Mouse (Mus musculus) hindbrain, postnatal 0 days (tissue): ENCODE measurements around the gene Kcnn4. TPM values are rescaled to one million over a fixed set of nuclear protein-coding genes. Genes with fewer than 3 reads are reported as not detected.

Experiments used
- ATAC-seq: fragments of 200-750 bp; cut with Nextera tagmentation; 2 replicates; pipeline ENCODE4 v1.8.0; 2017; ENCODE audit warnings: mild to moderate bottlenecking, moderate TSS enrichment, moderate library complexity
- DNase-seq: peaks from one replicate; pipeline ENCODE4 v3.0.0-alpha.2; 2015; ENCODE audit warnings: low spot score
- H3K27ac ChIP-seq: fragments of 300-500 bp; sonication (generic); 2 replicates; pipeline ENCODE4 v1.5.1; 2014; ENCODE audit warnings: mild to moderate bottlenecking
- H3K27me3 ChIP-seq: fragments of 300-500 bp; sonication (generic); 2 replicates; pipeline ENCODE4 v1.6.1; 2014; ENCODE audit warnings: low read length, mixed read lengths; ENCODE audit not compliant: insufficient read depth
- H3K36me3 ChIP-seq: fragments of 300-500 bp; sonication (generic); 2 replicates; pipeline ENCODE4 v1.6.1; 2014; ENCODE audit warnings: low read length, mixed read lengths; ENCODE audit not compliant: insufficient read depth
- H3K4me1 ChIP-seq: fragments of 300-500 bp; sonication (generic); 2 replicates; pipeline ENCODE4 v1.6.1; 2014; ENCODE audit warnings: antibody characterized with exemption, low read length, mixed read lengths; ENCODE audit not compliant: insufficient read depth
- H3K4me2 ChIP-seq: fragments of 300-500 bp; sonication (generic); 2 replicates; pipeline ENCODE4 v1.6.1; 2014; ENCODE audit warnings: low read depth, mild to moderate bottlenecking, low read length, moderate library complexity, mixed read lengths
- H3K4me3 ChIP-seq: fragments of 300-500 bp; sonication (generic); 2 replicates; pipeline ENCODE4 v1.5.1; 2014; ENCODE audit warnings: low read length
- H3K9ac ChIP-seq: fragments of 300-500 bp; sonication (generic); replicated peaks from 2 replicates; pipeline ENCODE4 v1.6.1; 2014; ENCODE audit warnings: mild to moderate bottlenecking, low read length, moderate library complexity, mixed read lengths
- H3K9me3 ChIP-seq: fragments of 300-500 bp; sonication (generic); 2 replicates; pipeline ENCODE4 v1.6.1; 2016; ENCODE audit warnings: low read length, mixed read lengths
- CTCF ChIP-seq: IDR thresholded peaks from 2 replicates; pipeline ENCODE4 v1.5.1; 2016; ENCODE audit warnings: antibody characterized with exemption, control low read depth, low read depth
- WGBS: fragments of 180-500 bp; shearing (Covaris S2); extraction: QIAGEN DNeasy Blood & Tissue Kit; methylation state at CpG from one replicate; pipeline ENCODE4 v1.1.7; 2014; 5-methylcytosine and 5-hydroxymethylcytosine counted together
- microRNA-seq, 2 experiments: library from miRNA; unstranded; fragments of <30 nt; microRNA quantifications; one replicate each; pipeline ENCODE4; 2016
- polyA plus RNA-seq: library from polyadenylated mRNA; unstranded; fragments of >200 nt; fragmentation: Nextera tagmentation; extraction: Ambion mirVana; gene quantifications from 2 replicates; pipeline ENCODE4 v1.2.1, GENCODE M21; 2015
- total RNA-seq: library from RNA; depleted of rRNA; stranded (reverse); fragments of >200 nt; gene quantifications from 2 replicates; pipeline ENCODE4 v1.2.3, GENCODE M21; 2014; rRNA removed

Gene Kcnn4
- total and polyA plus RNA-seq, 2 experiments from 2014 or later = 1.2 to 3.9 TPM

- Histone ChIP-seq H3K4me2 (no peak overlapping the region), H3K9ac (no peak overlapping the region), H3K27ac (peak overlapping the region; percentile 33), H3K9me3 (no peaks in the 10 kb centered on the region), H3K4me3 (no peak overlapping the region), H3K36me3 (no peaks in the 10 kb centered on the region), H3K4me1 (no peaks in the 10 kb centered on the region), H3K27me3 (no peaks in the 10 kb centered on the region)
- no peak for TF ChIP-seq CTCF
- 44% methylated on average over 16 of the region's 16 CpGs for WGBS
- peak; percentile 37 for ATAC-seq
- peak; percentile 79 for DNase-seq
Observed at GRCm38 (mm10) chr7:24429413-24430112, 59.5 kb downstream of the Kcnn4 start.

GRCm38 (mm10) chr7:24430551-24431345 lies 60.7 kb downstream of the Kcnn4 start:
- no peak for TF ChIP-seq CTCF
- DNase-seq (no peak), ATAC-seq (no peak)
- Histone ChIP-seq H3K4me3 (no peak overlapping the region), H3K4me1 (no peaks in the 10 kb centered on the region), H3K9ac (no peak overlapping the region), H3K36me3 (no peaks in the 10 kb centered on the region), H3K27me3 (no peaks in the 10 kb centered on the region), H3K9me3 (no peaks in the 10 kb centered on the region), H3K4me2 (no peak overlapping the region), H3K27ac (no peak overlapping the region)
- 93% methylated on average over 15 of the region's 15 CpGs for WGBS

- H3K36me3 ChIP-seq = no peaks in the 10 kb centered on the region
- H3K4me2 ChIP-seq = no peak overlapping the region
- H3K27me3 ChIP-seq = no peaks in the 10 kb centered on the region
- H3K9me3 ChIP-seq = no peaks in the 10 kb centered on the region
- ATAC-seq (no peak), DNase-seq (no peak)
- no peak for TF ChIP-seq CTCF
- H3K4me1 ChIP-seq = no peaks in the 10 kb centered on the region
- 66% methylated on average over 11 of the region's 11 CpGs for whole genome bisulfite sequencing
- H3K9ac ChIP-seq = no peak overlapping the region
- no peak overlapping the region for H3K4me3 ChIP-seq
- H3K27ac ChIP-seq = no peak overlapping the region
Observed at GRCm38 (mm10) chr7:24431713-24432112, 61.6 kb downstream of the Kcnn4 start.

- Histone ChIP-seq H3K27me3 (no peaks in the 10 kb centered on the region), H3K36me3 (no peaks in the 10 kb centered on the region), H3K4me3 (no peak overlapping the region), H3K4me1 (no peaks in the 10 kb centered on the region), H3K9me3 (no peaks in the 10 kb centered on the region), H3K9ac (no peak overlapping the region), H3K27ac (no peak overlapping the region), H3K4me2 (no peak overlapping the region)
- 90% methylated on average over 5 of the region's 5 CpGs for WGBS
- no peak for DNase-seq
- no peak for TF ChIP-seq CTCF
- ATAC-seq = 0 out of 2 replicates have a peak, but pooled peaks have one; percentile 16
Observed at GRCm38 (mm10) chr7:24435305-24435704, 65.2 kb downstream of the Kcnn4 start.

Small RNAs within 50 kb of the gene (microRNA-seq; reads per million reads assigned to microRNA genes)
- 0 reads per million in 2 experiments for gene Gm27592

Other genes starting within 250 kb of the Kcnn4 start
- gene Zfp235, start 236.1 kb upstream of the Kcnn4 start, total RNA-seq = 17.0 and 19.6 TPM in 2 replicates
- 20.0 and 20.4 TPM in 2 replicates for gene Zfp235, start 236.1 kb upstream of the Kcnn4 start, polyA plus RNA-seq
- 5.4 and 5.5 TPM in 2 replicates for gene Zfp114, start 195.2 kb upstream of the Kcnn4 start, total RNA-seq
- 2.5 and 3.0 TPM in 2 replicates for gene Zfp114, start 195.2 kb upstream of the Kcnn4 start, polyA plus RNA-seq
- 3.7 and 5.9 TPM in 2 replicates for gene Zfp111, start 158.8 kb upstream of the Kcnn4 start, total RNA-seq
- gene Zfp111, start 158.8 kb upstream of the Kcnn4 start, polyA plus RNA-seq = 2.0 and 2.5 TPM in 2 replicates
- 4.4 and 8.5 TPM in 2 replicates for gene Zfp109, start 132.7 kb upstream of the Kcnn4 start, total RNA-seq
- gene Zfp109, start 132.7 kb upstream of the Kcnn4 start, polyA plus RNA-seq = 2.0 and 2.1 TPM in 2 replicates
- 7.5 and 9.1 TPM in 2 replicates for gene Zfp108, start 115.5 kb upstream of the Kcnn4 start, total RNA-seq
- 3.0 and 3.7 TPM in 2 replicates for gene Zfp108, start 115.5 kb upstream of the Kcnn4 start, polyA plus RNA-seq
- 5.4 and 6.9 TPM in 2 replicates for gene Zfp93, start 99.8 kb upstream of the Kcnn4 start, total RNA-seq
- gene Zfp93, start 99.8 kb upstream of the Kcnn4 start, polyA plus RNA-seq = 2.2 and 3.1 TPM in 2 replicates
- 20.1 and 23.5 TPM in 2 replicates for gene Zfp61, start 69.0 kb upstream of the Kcnn4 start, total RNA-seq
- gene Zfp61, start 69.0 kb upstream of the Kcnn4 start, polyA plus RNA-seq = 26.1 and 31.6 TPM in 2 replicates
- 9.6 and 12.0 TPM in 2 replicates for gene Zfp94, start 53.6 kb upstream of the Kcnn4 start, total RNA-seq
- 17.3 and 21.6 TPM in 2 replicates for gene Zfp94, start 53.6 kb upstream of the Kcnn4 start, polyA plus RNA-seq
- gene Tescl, start 36.3 kb upstream of the Kcnn4 start, total RNA-seq = not detected in 2 replicates
- gene Tescl, start 36.3 kb upstream of the Kcnn4 start, polyA plus RNA-seq = 0.46 TPM in 1 of 2 replicates, not detected in the other
- gene Lypd5, start 21.1 kb upstream of the Kcnn4 start, total RNA-seq = not detected in 2 replicates
- 0.13 TPM in 1 of 2 replicates, not detected in the other for gene Lypd5, start 21.1 kb upstream of the Kcnn4 start, polyA plus RNA-seq
- gene Smg9, start 29.4 kb downstream of the Kcnn4 start, total RNA-seq = 34.5 and 52.3 TPM in 2 replicates
- gene Smg9, start 29.4 kb downstream of the Kcnn4 start, polyA plus RNA-seq = 27.4 and 29.7 TPM in 2 replicates
- gene Irgc1, start 82.0 kb downstream of the Kcnn4 start, total RNA-seq = not detected in 2 replicates
- not detected in 2 replicates for gene Irgc1, start 82.0 kb downstream of the Kcnn4 start, polyA plus RNA-seq
- 3.0 and 4.8 TPM in 2 replicates for gene Plaur, start 92.2 kb downstream of the Kcnn4 start, total RNA-seq
- 1.3 and 1.4 TPM in 2 replicates for gene Plaur, start 92.2 kb downstream of the Kcnn4 start, polyA plus RNA-seq
- 423 and 447 TPM in 2 replicates for gene Cadm4, start 111.8 kb downstream of the Kcnn4 start, total RNA-seq
- gene Cadm4, start 111.8 kb downstream of the Kcnn4 start, polyA plus RNA-seq = 97.9 and 101 TPM in 2 replicates
- gene Zfp428, start 136.7 kb downstream of the Kcnn4 start, total RNA-seq = 138 and 152 TPM in 2 replicates
- gene Zfp428, start 136.7 kb downstream of the Kcnn4 start, polyA plus RNA-seq = 219 and 222 TPM in 2 replicates
- gene AC161166.1, start 142.2 kb downstream of the Kcnn4 start, total RNA-seq = not detected in 2 replicates
- gene AC161166.1, start 142.2 kb downstream of the Kcnn4 start, polyA plus RNA-seq = 0.19 and 0.55 TPM in 2 replicates
- gene Irgq, start 160.4 kb downstream of the Kcnn4 start, total RNA-seq = 103 and 107 TPM in 2 replicates
- 16.9 and 20.0 TPM in 2 replicates for gene Irgq, start 160.4 kb downstream of the Kcnn4 start, polyA plus RNA-seq
- not detected in 2 replicates for gene Pinlyp, start 175.9 kb downstream of the Kcnn4 start, total RNA-seq
- not detected in 2 replicates for gene Pinlyp, start 175.9 kb downstream of the Kcnn4 start, polyA plus RNA-seq
- gene Xrcc1, start 176.0 kb downstream of the Kcnn4 start, total RNA-seq = 36.7 and 50.8 TPM in 2 replicates
- 44.0 and 45.1 TPM in 2 replicates for gene Xrcc1, start 176.0 kb downstream of the Kcnn4 start, polyA plus RNA-seq
- gene Ethe1, start 217.3 kb downstream of the Kcnn4 start, total RNA-seq = 36.3 and 43.8 TPM in 2 replicates
- 24.4 and 25.3 TPM in 2 replicates for gene Ethe1, start 217.3 kb downstream of the Kcnn4 start, polyA plus RNA-seq
- gene Zfp575, start 217.4 kb downstream of the Kcnn4 start, total RNA-seq = 1.0 and 1.2 TPM in 2 replicates
- 20.3 and 21.0 TPM in 2 replicates for gene Zfp575, start 217.4 kb downstream of the Kcnn4 start, polyA plus RNA-seq
- 0.11 and 0.73 TPM in 2 replicates for gene Phldb3, start 240.5 kb downstream of the Kcnn4 start, total RNA-seq
- not detected in 2 replicates for gene Phldb3, start 240.5 kb downstream of the Kcnn4 start, polyA plus RNA-seq